Mouse (Mus musculus) testis, postnatal 14 days (tissue): Measurements from ENCODE around the gene Gm3604.
"Not testable (repeated sequence)": the region's sequence is repeated elsewhere in the genome, so short reads cannot be mapped to it uniquely, and the experiment has no call there.

ENCODE experiments used
- DNase-seq: peaks from one replicate; pipeline ENCODE4 v3.0.0; 2021; ENCODE audit warnings: low spot score

Gene Gm3604

DNA sequence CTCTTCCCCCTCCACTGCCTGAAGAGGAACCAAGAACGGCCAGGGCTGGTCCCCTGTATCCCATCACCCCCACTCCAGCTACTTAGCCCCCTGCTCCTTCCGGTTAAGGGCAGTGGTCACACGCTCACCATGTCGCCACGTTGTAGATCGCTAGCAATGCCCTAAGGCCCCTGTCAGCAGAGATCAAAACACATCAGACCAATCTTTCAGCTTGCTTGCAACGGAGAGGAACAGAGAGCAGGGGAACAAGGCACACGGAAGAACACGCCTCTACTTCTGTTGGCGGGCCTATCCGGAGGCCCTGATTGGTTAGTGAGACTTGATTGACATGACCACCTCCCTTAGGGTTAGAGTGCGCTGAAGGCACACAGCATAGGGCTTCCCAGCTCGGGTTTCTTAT is at the start of gene Gm3604:
Gm3604 (minus strand) TSS at position 226 of the 400 bp plus-strand sequence.
- peak; percentile 85 for DNase-seq

DNA sequence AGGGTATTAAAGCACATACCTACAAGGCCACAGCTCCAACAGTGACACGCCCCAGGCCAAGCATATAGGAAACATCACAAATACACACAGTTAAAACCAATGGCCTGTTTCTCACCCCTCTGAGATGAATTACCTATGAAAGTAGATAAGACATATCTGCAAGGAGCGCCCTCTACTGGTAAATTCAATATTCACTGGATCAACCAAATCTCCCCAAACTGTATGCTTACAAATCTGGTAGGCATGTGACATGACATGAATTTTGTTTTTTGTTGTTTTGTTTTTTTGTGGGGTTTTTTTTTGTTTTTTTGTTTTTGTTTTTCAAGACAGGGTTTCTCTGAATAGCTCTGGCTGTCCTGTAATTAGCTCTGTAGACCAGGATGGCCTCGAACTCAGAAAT is 16.2 kb upstream of the Gm3604 start:
- DNase-seq: not testable (repeated sequence)

DNA sequence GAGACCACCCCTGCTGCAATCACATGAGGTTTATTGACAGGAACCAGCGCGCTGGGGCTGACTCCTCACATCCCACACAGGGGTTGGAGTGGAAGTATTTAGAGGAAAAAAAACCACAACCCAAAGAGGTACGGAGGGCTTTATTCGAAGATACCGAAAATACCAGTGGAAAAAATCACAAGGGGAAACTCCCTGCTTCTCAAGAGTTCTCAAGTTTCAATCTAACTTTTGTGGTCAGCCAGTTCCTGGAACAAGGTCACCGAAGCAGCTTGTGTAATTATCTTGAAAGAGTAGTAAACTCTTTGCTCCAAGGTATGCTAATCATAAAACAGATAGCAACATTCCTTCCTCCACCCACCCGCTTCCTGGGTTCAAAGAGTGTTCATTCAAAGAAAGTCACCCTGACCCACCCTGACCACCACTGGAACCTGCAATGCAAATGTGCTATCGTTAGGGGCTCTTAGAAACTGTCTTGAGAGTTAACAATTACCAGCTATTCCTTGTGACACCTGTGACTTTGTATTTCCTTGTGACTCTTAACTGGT is 7.2 kb upstream of the Gm3604 start:
- DNase-seq: not testable (repeated sequence)

DNA sequence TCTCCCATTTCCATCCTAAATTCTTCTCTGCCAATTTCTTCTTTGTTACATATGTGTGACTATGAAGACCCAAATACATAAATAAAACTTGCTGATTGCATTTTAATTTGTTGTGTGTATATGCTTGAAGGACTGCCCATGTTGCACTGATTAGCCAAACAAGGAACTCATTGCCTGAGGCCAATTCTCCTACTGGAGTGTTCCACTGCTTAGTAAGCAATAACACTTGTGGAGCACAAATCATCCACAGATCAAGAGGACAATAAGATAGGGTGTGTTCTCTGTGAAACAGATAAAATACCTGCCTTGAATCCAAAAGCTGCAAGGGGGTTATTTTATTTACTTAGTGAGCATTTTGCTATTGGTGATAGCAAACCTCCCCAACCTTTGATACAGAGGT is 51.2 kb downstream of the Gm3604 start:
- no peak for DNase-seq

DNA sequence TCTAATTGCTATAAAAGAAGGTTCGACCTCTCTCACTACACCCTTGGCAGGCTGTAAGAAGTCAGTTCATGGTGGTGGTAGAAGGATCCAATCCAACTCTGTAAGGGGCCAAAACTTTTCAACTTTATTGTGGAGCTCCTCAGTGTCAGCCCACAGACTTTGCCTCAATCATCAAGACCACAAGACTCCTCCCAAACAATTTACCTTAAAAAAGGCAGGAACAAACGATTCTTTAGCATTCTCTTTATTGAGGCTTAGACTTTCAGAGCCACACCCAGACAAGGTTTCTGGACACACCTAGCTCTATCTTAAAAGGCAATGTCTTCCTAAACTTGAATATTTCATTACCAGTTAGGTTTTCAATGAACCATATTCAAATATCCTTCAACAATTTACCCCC is 51.6 kb downstream of the Gm3604 start:
- no peak for DNase-seq
